Mouse (Mus musculus): Measurements from ENCODE around the gene Ttll10.

The Ttll10 gene

GRCm38 (mm10) chr4:156024184-156024583, 35.0 kb downstream of the Ttll10 start:
- DNase-seq (ENCODE audit: low spot score): no peak

- DNase-seq (ENCODE audit: low spot score): no peak
Measured at GRCm38 (mm10) chr4:156023520-156023919, 35.7 kb downstream of the Ttll10 start.

- DNase-seq (ENCODE audit: low spot score): no peak
Measured at GRCm38 (mm10) chr4:156021942-156022419, 37.2 kb downstream of the Ttll10 start.

- no peak for DNase-seq (ENCODE audit: low spot score)
Measured at GRCm38 (mm10) chr4:156021381-156021780, 37.8 kb downstream of the Ttll10 start.

GRCm38 (mm10) chr4:156019771-156020170, 39.4 kb downstream of the Ttll10 start:
- DNase-seq (ENCODE audit: low spot score): no peak

GRCm38 (mm10) chr4:156014436-156014835, 44.8 kb downstream of the Ttll10 start:
- no peak for DNase-seq (ENCODE audit: low spot score)

GRCm38 (mm10) chr4:156013637-156014036, 45.6 kb downstream of the Ttll10 start, which contains the start of gene Tnfrsf4:
Gene Tnfrsf4, plus strand, starts transcription at chr4:156013843.
- DNase-seq (ENCODE audit: low spot score): no peak

- no peak for DNase-seq (ENCODE audit: low spot score)
Measured at GRCm38 (mm10) chr4:156008369-156008768, 50.8 kb downstream of the Ttll10 start.

- no peak for DNase-seq (ENCODE audit: low spot score)
Measured at GRCm38 (mm10) chr4:156004109-156004508, 55.1 kb downstream of the Ttll10 start.

- DNase-seq (ENCODE audit: low spot score): no peak
Measured at GRCm38 (mm10) chr4:155993606-155994005, 65.6 kb downstream of the Ttll10 start.

- peak; percentile 97 for DNase-seq (ENCODE audit: low spot score)
Measured at GRCm38 (mm10) chr4:155992906-155993547, 66.2 kb downstream of the Ttll10 start.

GRCm38 (mm10) chr4:155992241-155992905, 66.8 kb downstream of the Ttll10 start, which contains the start of the genes B3galt6 and Sdf4:
Gene B3galt6, minus strand, starts transcription at chr4:155992649.
Gene Sdf4, plus strand, starts transcription at chr4:155992872.
- DNase-seq (ENCODE audit: low spot score): peak; percentile 91

- no peak for DNase-seq (ENCODE audit: low spot score)
Measured at GRCm38 (mm10) chr4:155991908-155992230, 67.3 kb downstream of the Ttll10 start.

GRCm38 (mm10) chr4:155991211-155991907, 67.9 kb downstream of the Ttll10 start:
- DNase-seq (ENCODE audit: low spot score): no peak

Measured in retina, embryonic 14.5 days (tissue).